Mouse (Mus musculus): ENCODE measurements around the gene Akap3.

GRCm38 (mm10) chr6:126808561-126808960 lies 44.3 kb upstream of the Akap3 start:
- TF ChIP-seq CTCF (IDR thresholded peaks at IDR 0.05; ENCODE audit: borderline replicate concordance, insufficient read depth, low read depth, low read length) (no peak), POLR2A (IDR thresholded peaks at IDR 0.05; ENCODE audit: borderline replicate concordance, insufficient read depth, low read length) (no peak)

Measured in cerebellum, adult 2 months (tissue).